Mouse (Mus musculus): ENCODE measurements around the gene E130308A19Rik. TPM values are rescaled to one million over a fixed set of nuclear protein-coding genes. Genes with fewer than 3 reads are reported as not detected.

The E130308A19Rik gene
- polyA plus RNA-seq, 1 experiment = 31.6 TPM

GRCm38 (mm10) chr4:59807521-59807920, 181.5 kb downstream of the E130308A19Rik start:
- no peak for DNase-seq (ENCODE audit: low read depth)
- TF ChIP-seq CTCF (IDR thresholded peaks at IDR 0.05; ENCODE audit: borderline replicate concordance, extremely low read depth, insufficient read depth, insufficient read length) (no peak), POLR2A (IDR thresholded peaks at IDR 0.05; ENCODE audit: borderline replicate concordance, extremely low read depth, insufficient read depth, insufficient read length, poor library complexity, severe bottlenecking) (no peak)

- peak; percentile 21; the same call in 1 of the 2 replicates for TF ChIP-seq CTCF (IDR thresholded peaks at IDR 0.05; ENCODE audit: borderline replicate concordance, extremely low read depth, insufficient read depth, insufficient read length)
- TF ChIP-seq POLR2A (IDR thresholded peaks at IDR 0.05; ENCODE audit: borderline replicate concordance, extremely low read depth, insufficient read depth, insufficient read length, poor library complexity, severe bottlenecking) = no peak
- no peak for DNase-seq (ENCODE audit: low read depth)
Measured at GRCm38 (mm10) chr4:59808396-59808795, 182.4 kb downstream of the E130308A19Rik start.

Other genes with a start within 250 kb of the E130308A19Rik start
- 2.3 and 3.7 TPM in 2 replicates for gene Susd1, start 187.6 kb upstream of the E130308A19Rik start, polyA plus RNA-seq (2012; rRNA removed)
- 14.0 and 18.6 TPM in 2 replicates for gene Ptbp3, start 76.8 kb upstream of the E130308A19Rik start, polyA plus RNA-seq (2012; rRNA removed)
- gene Hsdl2, start 44.6 kb upstream of the E130308A19Rik start, polyA plus RNA-seq (2012; rRNA removed) = 16.6 and 22.6 TPM in 2 replicates
- gene Inip, start 175.4 kb downstream of the E130308A19Rik start, polyA plus RNA-seq (2012; rRNA removed) = 31.3 and 32.8 TPM in 2 replicates
- 9.3 and 16.0 TPM in 2 replicates for gene Snx30, start 179.6 kb downstream of the E130308A19Rik start, polyA plus RNA-seq (2012; rRNA removed)

Measured in brain, embryonic 14.5 days (tissue).